Mouse (Mus musculus): ENCODE results near the gene Mical3.

The Mical3 gene

GRCm38 (mm10) chr6:120965814-120966213 lies 165.0 kb downstream of the Mical3 start:
- no peak for DNase-seq (ENCODE audit: low read depth, low spot score)

- no peak for DNase-seq (ENCODE audit: low read depth, low spot score)
These were observed 166.6 kb downstream of the Mical3 start for GRCm38 (mm10) chr6:120964179-120964578.

- peak; percentile 50 for DNase-seq (ENCODE audit: low read depth, low spot score)
These were observed 170.3 kb downstream of the Mical3 start for GRCm38 (mm10) chr6:120960338-120961030.

- no peak for DNase-seq (ENCODE audit: low read depth, low spot score)
These were observed 173.5 kb downstream of the Mical3 start for GRCm38 (mm10) chr6:120957331-120957730.

- no peak for DNase-seq (ENCODE audit: low read depth, low spot score)
These were observed 174.3 kb downstream of the Mical3 start for GRCm38 (mm10) chr6:120956259-120957161.

GRCm38 (mm10) chr6:120955215-120955614 lies 175.6 kb downstream of the Mical3 start:
- no peak for DNase-seq (ENCODE audit: low read depth, low spot score)

- DNase-seq (ENCODE audit: low read depth, low spot score) = no peak
These were observed 176.6 kb downstream of the Mical3 start for GRCm38 (mm10) chr6:120954241-120954640.

- no peak for DNase-seq (ENCODE audit: low read depth, low spot score)
These were observed 178.3 kb downstream of the Mical3 start for GRCm38 (mm10) chr6:120952475-120952874.

GRCm38 (mm10) chr6:120951311-120951710 lies 179.5 kb downstream of the Mical3 start:
- DNase-seq (ENCODE audit: low read depth, low spot score) = no peak

- DNase-seq (ENCODE audit: low read depth, low spot score) = no peak
These were observed 185.3 kb downstream of the Mical3 start for GRCm38 (mm10) chr6:120945510-120945909.

GRCm38 (mm10) chr6:120943964-120944363 lies 186.8 kb downstream of the Mical3 start:
- no peak for DNase-seq (ENCODE audit: low read depth, low spot score)

GRCm38 (mm10) chr6:120943551-120943950 lies 187.2 kb downstream of the Mical3 start:
- DNase-seq (ENCODE audit: low read depth, low spot score) = no peak

- DNase-seq (ENCODE audit: low read depth, low spot score) = no peak
These were observed 187.7 kb downstream of the Mical3 start for GRCm38 (mm10) chr6:120943079-120943478.

GRCm38 (mm10) chr6:120941575-120941974 lies 189.2 kb downstream of the Mical3 start:
- no peak for DNase-seq (ENCODE audit: low read depth, low spot score)

GRCm38 (mm10) chr6:120941084-120941481 lies 189.7 kb downstream of the Mical3 start:
- no peak for DNase-seq (ENCODE audit: low read depth, low spot score)

- DNase-seq (ENCODE audit: low read depth, low spot score) = no peak
These were observed 190.2 kb downstream of the Mical3 start for GRCm38 (mm10) chr6:120940446-120941083.

- no peak for DNase-seq (ENCODE audit: low read depth, low spot score)
These were observed 191.0 kb downstream of the Mical3 start for GRCm38 (mm10) chr6:120939783-120940182.

- DNase-seq (ENCODE audit: low read depth, low spot score) = no peak
These were observed 191.9 kb downstream of the Mical3 start for GRCm38 (mm10) chr6:120938763-120939450.

GRCm38 (mm10) chr6:120937999-120938608 lies 192.7 kb downstream of the Mical3 start:
- DNase-seq (ENCODE audit: low read depth, low spot score) = no peak

- no peak for DNase-seq (ENCODE audit: low read depth, low spot score)
These were observed 193.6 kb downstream of the Mical3 start for GRCm38 (mm10) chr6:120937104-120937617.

- DNase-seq (ENCODE audit: low read depth, low spot score) = no peak
These were observed 196.6 kb downstream of the Mical3 start for GRCm38 (mm10) chr6:120934176-120934575.

All from telencephalon, adult 2 months (tissue).